Mouse (Mus musculus): ENCODE results near the gene Thap11.

- TF ChIP-seq CTCF (IDR thresholded peaks at IDR 0.05; ENCODE audit: low read depth) (no peak), EP300 (IDR thresholded peaks at IDR 0.05; ENCODE audit: low read depth) (no peak)
Observed at GRCm38 (mm10) chr8:105853178-105853577, 1.8 kb upstream of the Thap11 start, which contains the start of gene Cenpt.

Measured in liver, postnatal 0 days (tissue).